Mouse (Mus musculus) CH12.LX (cell line): ENCODE data around the gene Zfp592. TPM values are rescaled to one million over a fixed set of nuclear protein-coding genes. Genes with fewer than 3 reads are reported as not detected.

Experiments
- DNase-seq: peaks from one replicate; pipeline ENCODE4 v3.0.0-alpha.2; 2013; ENCODE audit errors: extremely low read depth
- H3K27ac ChIP-seq: 2 replicates; pipeline ENCODE4 v1.5.1; 2012; ENCODE audit warnings: low read depth, mild to moderate bottlenecking, control low read depth, moderate library complexity; ENCODE audit not compliant: insufficient read depth
- H3K27me3 ChIP-seq: replicated peaks from 2 replicates; pipeline ENCODE3; 2012; ENCODE audit warnings: inconsistent platforms
- H3K36me3 ChIP-seq, 2 experiments: replicated peaks in 1 of 2; 2 replicates each; pipeline versions ENCODE3 to v1.6.1; 2012; ENCODE audit warnings: inconsistent platforms in 1 of 2, low read length in 1 of 2, mild to moderate bottlenecking in 1 of 2, mixed read lengths in 1 of 2, moderate library complexity in 1 of 2; ENCODE audit not compliant: control insufficient read depth in 1 of 2, insufficient read depth in 1 of 2
- H3K4me1 ChIP-seq, 2 experiments: 2 replicates each; pipeline ENCODE4 v1.6.1; 2012; ENCODE audit warnings: inconsistent platforms in 1 of 2, moderate library complexity in 1 of 2; ENCODE audit not compliant: insufficient read depth in 2 of 2, control insufficient read depth in 1 of 2
- H3K4me2 ChIP-seq: 2 replicates; pipeline ENCODE4 v1.6.1; 2012; ENCODE audit warnings: low read depth, mild to moderate bottlenecking, control low read depth; ENCODE audit not compliant: poor library complexity, insufficient read depth, severe bottlenecking
- H3K4me3 ChIP-seq, 3 experiments: fragments of 150-350 bp in 1 of 3; sonication (generic) in 1 of 3; replicated peaks in 1 of 3; 2 replicates each; pipeline versions ENCODE3 to v1.5.1; 2011 to 2012; ENCODE audit warnings: low read depth in 2 of 3, low read length in 2 of 3, mild to moderate bottlenecking in 2 of 3, moderate library complexity in 2 of 3, control low read depth in 1 of 3, improper control_type of control experiment in 1 of 3, inconsistent platforms in 1 of 3, mixed read lengths in 1 of 3; ENCODE audit not compliant: poor library complexity in 1 of 3
- H3K79me2 ChIP-seq: replicated peaks from 2 replicates; pipeline ENCODE4 v1.6.1; 2012; ENCODE audit warnings: mild to moderate bottlenecking, moderate library complexity; ENCODE audit not compliant: control insufficient read depth, poor library complexity, insufficient read depth, severe bottlenecking; ENCODE audit errors: extremely low read depth
- H3K9ac ChIP-seq: 2 replicates; pipeline ENCODE4 v1.6.1; 2012; ENCODE audit warnings: low read depth, mild to moderate bottlenecking, control low read depth, moderate library complexity; ENCODE audit not compliant: insufficient read depth
- H3K9me3 ChIP-seq: replicated peaks from 2 replicates; pipeline ENCODE3; 2012; ENCODE audit warnings: low read length, inconsistent platforms, mixed read lengths
- BHLHE40 ChIP-seq: IDR thresholded peaks from 2 replicates; pipeline ENCODE4 v1.6.1; 2011; ENCODE audit warnings: mild to moderate bottlenecking, low read depth, low read length, improper control_type of control experiment
- CHD1 ChIP-seq: IDR thresholded peaks from 2 replicates; pipeline ENCODE4 v1.6.1; 2012; ENCODE audit warnings: low read depth, low read length, improper control_type of control experiment, inconsistent platforms
- CHD2 ChIP-seq: IDR thresholded peaks from 2 replicates; pipeline ENCODE4 v1.6.1; 2011; ENCODE audit warnings: low read length, improper control_type of control experiment
- CTCF ChIP-seq, 2 experiments: IDR thresholded peaks in 1 of 2; conservative IDR thresholded peaks in 1 of 2; 2 replicates each; pipeline ENCODE4 v1.5.1; 2011 to 2012; ENCODE audit warnings: low read depth in 2 of 2, low read length in 2 of 2, improper control_type of control experiment in 1 of 2, inconsistent platforms in 1 of 2, mild to moderate bottlenecking in 1 of 2, moderate library complexity in 1 of 2
- E2F4 ChIP-seq: IDR thresholded peaks from 2 replicates; pipeline ENCODE4 v1.6.1; 2011; ENCODE audit warnings: low read depth, low read length, improper control_type of control experiment; ENCODE audit not compliant: insufficient replicate concordance
- ELF1 ChIP-seq: IDR thresholded peaks from 2 replicates; pipeline ENCODE4 v1.6.1; 2014; ENCODE audit warnings: low read depth, mild to moderate bottlenecking, inconsistent platforms, low read length, improper control_type of control experiment
- GABPA ChIP-seq: IDR thresholded peaks from 2 replicates; pipeline ENCODE4 v1.6.1; 2012; ENCODE audit warnings: low read depth, low read length, improper control_type of control experiment, inconsistent platforms; ENCODE audit not compliant: insufficient replicate concordance
- HCFC1 ChIP-seq: IDR thresholded peaks from 2 replicates; pipeline ENCODE4 v1.6.1; 2012; ENCODE audit warnings: low read depth, mild to moderate bottlenecking, inconsistent platforms, low read length, improper control_type of control experiment
- IRF4 ChIP-seq: IDR thresholded peaks from 2 replicates; pipeline ENCODE4 v1.6.1; 2014; ENCODE audit warnings: low read depth, mild to moderate bottlenecking, inconsistent platforms, low read length, improper control_type of control experiment
- KAT2A ChIP-seq: IDR thresholded peaks from 2 replicates; pipeline ENCODE4 v1.6.1; 2012; ENCODE audit warnings: low read length, improper control_type of control experiment, inconsistent platforms; ENCODE audit not compliant: insufficient replicate concordance
- MAFK ChIP-seq: IDR thresholded peaks from 2 replicates; pipeline ENCODE4 v1.6.1; 2011; ENCODE audit warnings: low read length, improper control_type of control experiment; ENCODE audit not compliant: insufficient replicate concordance
- MAZ ChIP-seq: IDR thresholded peaks from 2 replicates; pipeline ENCODE4 v1.6.1; 2012; ENCODE audit warnings: low read depth, mild to moderate bottlenecking, inconsistent platforms, low read length, improper control_type of control experiment, moderate library complexity
- NELFE ChIP-seq: IDR thresholded peaks from 2 replicates; pipeline ENCODE4 v1.6.1; 2011; ENCODE audit warnings: low read depth, low read length, improper control_type of control experiment
- NRF1 ChIP-seq: IDR thresholded peaks from 2 replicates; pipeline ENCODE4 v1.6.1; 2014; ENCODE audit warnings: low read depth, mild to moderate bottlenecking, inconsistent platforms, low read length, improper control_type of control experiment, moderate library complexity
- POLR2A ChIP-seq: IDR thresholded peaks from 2 replicates; pipeline ENCODE4 v1.6.1; 2011; ENCODE audit warnings: low read depth, mild to moderate bottlenecking, improper control_type of control experiment, low read length
- POLR2AphosphoS2 ChIP-seq: IDR thresholded peaks from 2 replicates; pipeline ENCODE4 v1.6.1; 2011; ENCODE audit warnings: low read depth, low read length, improper control_type of control experiment
- RAD21 ChIP-seq: IDR thresholded peaks from 2 replicates; pipeline ENCODE4 v1.6.1; 2011; ENCODE audit warnings: low read depth, mild to moderate bottlenecking, low read length, improper control_type of control experiment, moderate library complexity
- RCOR1 ChIP-seq: conservative IDR thresholded peaks from 2 replicates; pipeline ENCODE4 v1.6.1; 2012; ENCODE audit warnings: low read depth, mild to moderate bottlenecking, inconsistent platforms, low read length, improper control_type of control experiment
- SIN3A ChIP-seq: IDR thresholded peaks from 2 replicates; pipeline ENCODE4 v1.6.1; 2012; ENCODE audit warnings: low read length, improper control_type of control experiment, inconsistent platforms
- SMC3 ChIP-seq: IDR thresholded peaks from 2 replicates; pipeline ENCODE4 v1.6.1; 2011; ENCODE audit warnings: low read depth, low read length, improper control_type of control experiment
- TCF12 ChIP-seq: IDR thresholded peaks from 2 replicates; pipeline ENCODE4 v1.6.1; 2014; ENCODE audit warnings: low read depth, mild to moderate bottlenecking, inconsistent platforms, low read length, improper control_type of control experiment
- USF1 ChIP-seq: IDR thresholded peaks from 2 replicates; pipeline ENCODE4 v1.6.1; 2014; ENCODE audit warnings: low read depth, mild to moderate bottlenecking, inconsistent platforms, low read length, improper control_type of control experiment
- USF2 ChIP-seq: conservative IDR thresholded peaks from 2 replicates; pipeline ENCODE4 v1.6.1; 2011; ENCODE audit warnings: low read depth, low read length, improper control_type of control experiment
- ZC3H11A ChIP-seq: IDR thresholded peaks from 2 replicates; pipeline ENCODE4 v1.6.1; 2012; ENCODE audit warnings: low read depth, mild to moderate bottlenecking, inconsistent platforms, low read length, improper control_type of control experiment
- ZKSCAN1 ChIP-seq: IDR thresholded peaks from 2 replicates; pipeline ENCODE4 v1.6.1; 2012; ENCODE audit warnings: low read depth, inconsistent platforms, low read length, improper control_type of control experiment, borderline replicate concordance
- ZMIZ1 ChIP-seq: IDR thresholded peaks from 2 replicates; pipeline ENCODE4 v1.6.1; 2012; ENCODE audit warnings: low read depth, mild to moderate bottlenecking, inconsistent platforms, low read length, improper control_type of control experiment
- ZNF384 ChIP-seq: IDR thresholded peaks from 2 replicates; pipeline ENCODE4 v1.6.1; 2012; ENCODE audit warnings: low read depth, low read length, improper control_type of control experiment, inconsistent platforms
- dilution Hi-C: fragments of 300-500 bp; cut with MboI; formaldehyde crosslinking; loops from 2 replicates; pipeline ENCODE4 v1.14.3; 2020; ENCODE audit warnings: low sequenced_read_pairs; ENCODE audit not compliant: extremely low pct_unique_long_range_greater_than_20kb, extremely low pct_ligation_motif_present
- in situ Hi-C: fragments of 300-500 bp; cut with MboI; formaldehyde crosslinking; loops from 3 replicates; pipeline ENCODE4 v1.14.3; 2019; ENCODE audit warnings: low sequenced_read_pairs, low pct_ligation_motif_present, low pct_unique_long_range_greater_than_20kb, mixed read lengths
- polyA plus RNA-seq: library from polyadenylated mRNA; unstranded; fragments of >175 nt; gene quantifications from 2 replicates; pipeline ENCODE4 v1.2.1, GENCODE M21; 2012; ENCODE audit warnings: low read depth; ENCODE audit not compliant: insufficient read length
- total RNA-seq, 2 experiments: library from RNA; depleted of rRNA; stranded (reverse); fragments of 300-350 nt in 1 of 2; fragments of >200 nt in 1 of 2; gene quantifications; 2 replicates each; pipeline ENCODE4 v1.2.3; 2012 to 2014

The Zfp592 gene
- total and polyA plus RNA-seq, 3 experiments, result 7.8 to 23.6 (median 10.1) TPM

DNA sequence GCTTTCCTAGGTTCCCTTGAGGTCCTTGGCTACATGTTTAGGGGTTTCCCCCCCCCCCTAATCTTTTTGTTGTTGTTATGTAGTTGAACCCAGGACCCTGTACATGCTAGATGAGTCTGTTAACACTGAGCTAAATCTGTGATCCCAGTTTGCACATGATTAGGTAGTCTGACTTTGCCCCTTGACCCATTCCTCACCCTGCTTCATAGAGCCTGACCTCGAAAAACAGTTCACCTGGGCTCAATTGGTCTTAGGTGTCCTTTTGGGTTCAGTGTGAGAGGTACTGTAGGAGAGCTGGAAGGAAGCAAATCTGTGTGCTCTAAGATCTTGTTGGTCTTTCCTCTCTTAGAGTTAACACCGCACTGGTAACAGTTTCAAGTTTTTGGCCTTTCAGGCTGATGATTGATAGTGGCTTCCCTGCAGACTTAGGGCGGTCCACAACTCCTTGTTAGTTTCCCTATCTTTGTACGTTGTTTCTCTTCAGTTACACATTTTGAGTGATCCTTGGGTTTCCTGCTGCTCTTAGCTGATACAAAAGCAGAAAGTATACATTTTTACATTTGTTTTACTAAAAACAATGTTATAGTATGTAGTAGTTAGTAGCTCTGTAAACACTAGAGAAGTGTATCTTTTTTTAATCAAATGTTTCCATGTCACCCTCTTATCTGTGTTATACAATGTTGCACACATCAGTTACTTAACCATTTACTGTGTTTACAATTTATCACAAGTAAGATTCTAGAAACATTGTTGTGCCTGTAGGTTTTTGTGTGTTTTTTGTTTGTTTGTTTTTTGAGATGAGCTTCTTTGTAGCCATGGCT is 5.5 kb upstream of the Zfp592 start:
- Histone ChIP-seq H3K27me3 (no peaks in the 10 kb centered on the region), H3K9me3 (no peaks in the 10 kb centered on the region), H3K4me1 (peaks cover 4 to 30% of the 10 kb centered on the region in 2 experiments; a peak in 3 of 4 replicates), H3K4me2 (no peak overlapping the region), H3K4me3 (no peak overlapping the region), H3K27ac (no peak overlapping the region), H3K79me2 (0 out of 2 replicates have a peak, but pooled peaks cover 1% of the 10 kb centered on the region), H3K36me3 (no peaks in the 10 kb centered on the region), H3K9ac (no peak overlapping the region)
- in situ Hi-C loops (no loop called here), dilution Hi-C loops (no loop called here)
- no peak for TF ChIP-seq CHD1
- TF ChIP-seq RAD21, result no peak
- TF ChIP-seq NRF1, result no peak
- no peak for TF ChIP-seq RCOR1
- no peak for TF ChIP-seq E2F4
- no peak for TF ChIP-seq GABPA
- no peak for TF ChIP-seq HCFC1
- TF ChIP-seq MAZ, result no peak
- no peak for TF ChIP-seq ZC3H11A
- no peak for TF ChIP-seq IRF4
- no peak for TF ChIP-seq TCF12
- no peak for TF ChIP-seq USF2
- TF ChIP-seq MAFK, result no peak
- TF ChIP-seq POLR2AphosphoS2, result no peak
- no peak for TF ChIP-seq KAT2A
- no peak for TF ChIP-seq SIN3A
- no peak for TF ChIP-seq USF1
- no peak for TF ChIP-seq CHD2
- no peak for TF ChIP-seq BHLHE40
- TF ChIP-seq ZMIZ1, result no peak
- DNase-seq, result no peak

DNA sequence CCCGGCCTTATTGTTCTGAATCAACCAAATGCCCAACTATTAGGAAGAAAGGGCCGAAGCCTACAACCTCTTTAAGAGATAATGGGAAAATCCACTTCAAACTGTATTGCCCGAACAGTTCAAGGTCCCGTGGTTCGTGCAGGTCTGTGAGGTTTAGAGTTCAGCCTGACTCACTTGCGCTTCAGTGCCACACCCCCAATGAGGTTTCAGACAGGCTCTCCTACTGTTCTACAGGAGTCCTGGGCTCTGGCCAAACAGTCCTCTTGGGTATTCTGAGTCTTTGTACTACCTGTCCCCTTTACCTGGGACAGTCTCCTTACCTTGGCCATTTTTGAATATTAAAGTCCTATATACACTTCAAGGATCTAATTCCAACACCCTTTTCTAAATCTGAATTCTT is 3.2 kb upstream of the Zfp592 start:
- no peaks in the 10 kb centered on the region for H3K36me3 ChIP-seq

More for the DNA sequence above, 3.2 kb upstream of the Zfp592 start:
- no peak for DNase-seq
- H3K4me2 ChIP-seq, result no peak overlapping the region
- H3K79me2 ChIP-seq, result peaks cover 17% of the 10 kb centered on the region
- H3K9me3 ChIP-seq, result no peaks in the 10 kb centered on the region
- no peaks in the 10 kb centered on the region for H3K27me3 ChIP-seq
- H3K9ac ChIP-seq, result no peak overlapping the region
- peaks cover 4 to 30% of the 10 kb centered on the region in 2 experiments; a peak in 3 of 4 replicates for H3K4me1 ChIP-seq
- in situ Hi-C loops, result no loop called here
- dilution Hi-C loops, result no loop called here
- H3K4me3 ChIP-seq, result no peak overlapping the region
- TF ChIP-seq BHLHE40, result no peak
- no peak for TF ChIP-seq ELF1
- TF ChIP-seq USF1, result no peak
- no peak for TF ChIP-seq ZC3H11A
- TF ChIP-seq USF2, result no peak
- TF ChIP-seq ZKSCAN1, result no peak
- no peak for TF ChIP-seq CTCF (conservative IDR thresholded peaks at IDR 0.05 in 1 of 2, IDR thresholded peaks at IDR 0.05 in 1 of 2; ENCODE audit: low read depth in 2 of 2, low read length in 2 of 2)
- no peak for TF ChIP-seq E2F4
- no peak for TF ChIP-seq NELFE
- no peak for TF ChIP-seq CHD1
- TF ChIP-seq NRF1, result no peak
- TF ChIP-seq ZNF384, result no peak
- no peak for TF ChIP-seq CHD2
- no peak for TF ChIP-seq SIN3A
- no peak for TF ChIP-seq SMC3
- TF ChIP-seq MAZ, result no peak
- TF ChIP-seq POLR2A, result no peak
- no peak for TF ChIP-seq MAFK
- TF ChIP-seq, all 38 proteins: peak for 0
- no peak overlapping the region for H3K27ac ChIP-seq
